Mouse (Mus musculus): ENCODE results near the gene Rin2. TPM values are rescaled to one million over a fixed set of nuclear protein-coding genes. Genes with fewer than 3 reads are reported as not detected.
A peak's percentile ranks its signal among the peaks of the same experiment; 100 is the strongest.

Rin2 gene
- polyA plus RNA-seq, 1 experiment from 2014 or later = 31.3 TPM

- H3K36me3 ChIP-seq = peaks cover 42% of the 10 kb centered on the region
- H3K27ac ChIP-seq = no peak overlapping the region
- H3K4me3 ChIP-seq = no peak overlapping the region
- no peaks in the 10 kb centered on the region for H3K27me3 ChIP-seq
- peaks cover 16% of the 10 kb centered on the region for H3K4me1 ChIP-seq
- no peak overlapping the region for H3K4me2 ChIP-seq (replicated peaks)
- no peak overlapping the region for H3K9ac ChIP-seq
- 83% methylated on average over 3 of the region's 3 CpGs for WGBS
- no peaks in the 10 kb centered on the region for H3K9me3 ChIP-seq
- no peak for ATAC-seq (ENCODE audit: insufficient number of reproducible peaks, insufficient read depth, low FRiP score, low TSS enrichment)
These were observed 202.2 kb downstream of the Rin2 start for GRCm38 (mm10) chr2:145877191-145877590.

- 19% methylated on average over 11 of the region's 11 CpGs for WGBS
- H3K27me3 ChIP-seq = no peaks in the 10 kb centered on the region
- H3K9ac ChIP-seq = no peak overlapping the region
- H3K4me2 ChIP-seq (replicated peaks) = peak overlapping the region; percentile 25
- peaks cover 52% of the 10 kb centered on the region for H3K36me3 ChIP-seq
- H3K4me3 ChIP-seq = no peak overlapping the region
- ATAC-seq (ENCODE audit: insufficient number of reproducible peaks, insufficient read depth, low FRiP score, low TSS enrichment) = peak; percentile 80
- peak overlapping the region; percentile 98 for H3K27ac ChIP-seq
- H3K9me3 ChIP-seq = no peaks in the 10 kb centered on the region
- H3K4me1 ChIP-seq = peaks cover 49% of the 10 kb centered on the region
These were observed 206.1 kb downstream of the Rin2 start for GRCm38 (mm10) chr2:145880887-145881747.

- H3K27ac ChIP-seq = peak overlapping the region; percentile 98
- no peak for ATAC-seq (ENCODE audit: insufficient number of reproducible peaks, insufficient read depth, low FRiP score, low TSS enrichment)
- peak overlapping the region; percentile 25 for H3K4me2 ChIP-seq (replicated peaks)
- H3K36me3 ChIP-seq = peaks cover 44% of the 10 kb centered on the region
- 57% methylated on average over 5 of the region's 5 CpGs for WGBS
- H3K4me1 ChIP-seq = peaks cover 55% of the 10 kb centered on the region
- H3K9ac ChIP-seq = no peak overlapping the region
- no peaks in the 10 kb centered on the region for H3K27me3 ChIP-seq
- no peak overlapping the region for H3K4me3 ChIP-seq
- H3K9me3 ChIP-seq = no peaks in the 10 kb centered on the region
These were observed 206.9 kb downstream of the Rin2 start for GRCm38 (mm10) chr2:145881932-145882331.

GRCm38 (mm10) chr2:145882398-145882797, 207.4 kb downstream of the Rin2 start:
- peaks cover 40% of the 10 kb centered on the region for H3K36me3 ChIP-seq

GRCm38 (mm10) chr2:145884036-145884912, 209.3 kb downstream of the Rin2 start:
- H3K27me3 ChIP-seq = no peaks in the 10 kb centered on the region
- H3K9me3 ChIP-seq = no peaks in the 10 kb centered on the region
- H3K36me3 ChIP-seq = peaks cover 23% of the 10 kb centered on the region
- no peak overlapping the region for H3K4me3 ChIP-seq
- peaks cover 73% of the 10 kb centered on the region for H3K4me1 ChIP-seq
- ATAC-seq (ENCODE audit: insufficient number of reproducible peaks, insufficient read depth, low FRiP score, low TSS enrichment) = no peak
- H3K4me2 ChIP-seq (replicated peaks) = peak overlapping the region; percentile 23; the same call in 1 of the 2 replicates
- H3K9ac ChIP-seq = peak overlapping the region; percentile 32
- H3K27ac ChIP-seq = peak overlapping the region; percentile 94
- WGBS = 14% methylated on average over 17 of the region's 17 CpGs

More at GRCm38 (mm10) chr2:145882398-145882797, 207.4 kb downstream of the Rin2 start:
- H3K27ac ChIP-seq = peak overlapping the region; percentile 98
- no peak for ATAC-seq (ENCODE audit: insufficient number of reproducible peaks, insufficient read depth, low FRiP score, low TSS enrichment)
- WGBS = 20% methylated on average over 2 of the region's 2 CpGs
- H3K4me1 ChIP-seq = peaks cover 58% of the 10 kb centered on the region
- no peak overlapping the region for H3K9ac ChIP-seq
- H3K4me2 ChIP-seq (replicated peaks) = no peak overlapping the region
- no peaks in the 10 kb centered on the region for H3K9me3 ChIP-seq
- H3K27me3 ChIP-seq = no peaks in the 10 kb centered on the region
- no peak overlapping the region for H3K4me3 ChIP-seq

GRCm38 (mm10) chr2:145884913-145885785, 210.1 kb downstream of the Rin2 start:
- H3K9ac ChIP-seq = no peak overlapping the region
- H3K4me1 ChIP-seq = peaks cover 76% of the 10 kb centered on the region
- H3K36me3 ChIP-seq = peaks cover 17% of the 10 kb centered on the region
- H3K9me3 ChIP-seq = no peaks in the 10 kb centered on the region
- peak overlapping the region; percentile 94 for H3K27ac ChIP-seq
- no peak for ATAC-seq (ENCODE audit: insufficient number of reproducible peaks, insufficient read depth, low FRiP score, low TSS enrichment)
- H3K4me3 ChIP-seq = no peak overlapping the region
- H3K27me3 ChIP-seq = no peaks in the 10 kb centered on the region
- 40% methylated on average over 14 of the region's 14 CpGs for WGBS
- 0 out of 2 replicates have a peak overlapping the region, but pooled peaks have one; percentile 3 for H3K4me2 ChIP-seq (replicated peaks)

GRCm38 (mm10) chr2:145887937-145888765, 213.1 kb downstream of the Rin2 start:
- H3K36me3 ChIP-seq = peaks cover 12% of the 10 kb centered on the region
- peak overlapping the region; percentile 91 for H3K27ac ChIP-seq
- no peaks in the 10 kb centered on the region for H3K27me3 ChIP-seq
- no peaks in the 10 kb centered on the region for H3K9me3 ChIP-seq
- 43% methylated on average over 14 of the region's 14 CpGs for WGBS
- H3K4me3 ChIP-seq = no peak overlapping the region
- peak; percentile 74; the same call in 1 of the 2 replicates for ATAC-seq (ENCODE audit: insufficient number of reproducible peaks, insufficient read depth, low FRiP score, low TSS enrichment)
- no peak overlapping the region for H3K4me2 ChIP-seq (replicated peaks)
- H3K4me1 ChIP-seq = peaks cover 52% of the 10 kb centered on the region
- H3K9ac ChIP-seq = no peak overlapping the region

GRCm38 (mm10) chr2:145888766-145889480, 213.9 kb downstream of the Rin2 start:
- Histone ChIP-seq H3K4me3 (no peak overlapping the region), H3K9ac (no peak overlapping the region), H3K36me3 (peaks cover 9% of the 10 kb centered on the region; the same call in 1 of the 2 replicates), H3K4me2 (replicated peaks) (no peak overlapping the region), H3K27me3 (no peaks in the 10 kb centered on the region), H3K27ac (peak overlapping the region; percentile 91), H3K9me3 (no peaks in the 10 kb centered on the region), H3K4me1 (peaks cover 45% of the 10 kb centered on the region)
- WGBS = 33% methylated on average over 6 of the region's 6 CpGs
- ATAC-seq (ENCODE audit: insufficient number of reproducible peaks, insufficient read depth, low FRiP score, low TSS enrichment) = no peak; the same call in 1 of the 2 replicates

- Histone ChIP-seq H3K27ac (no peak overlapping the region), H3K36me3 (peaks cover 5% of the 10 kb centered on the region; the same call in 1 of the 2 replicates), H3K4me2 (replicated peaks) (no peak overlapping the region), H3K9ac (no peak overlapping the region), H3K4me1 (peaks cover 28% of the 10 kb centered on the region), H3K4me3 (no peak overlapping the region), H3K9me3 (no peaks in the 10 kb centered on the region), H3K27me3 (no peaks in the 10 kb centered on the region)
- no peak for ATAC-seq (ENCODE audit: insufficient number of reproducible peaks, insufficient read depth, low FRiP score, low TSS enrichment)
- 84% methylated on average over 2 of the region's 2 CpGs for WGBS
These were observed 215.6 kb downstream of the Rin2 start for GRCm38 (mm10) chr2:145890571-145890970.

GRCm38 (mm10) chr2:145893756-145894155, 218.7 kb downstream of the Rin2 start:
- Histone ChIP-seq H3K9ac (no peak overlapping the region), H3K36me3 (no peaks in the 10 kb centered on the region), H3K4me3 (no peak overlapping the region), H3K27me3 (no peaks in the 10 kb centered on the region), H3K27ac (no peak overlapping the region), H3K4me1 (peaks cover 9% of the 10 kb centered on the region; the same call in 1 of the 2 replicates), H3K4me2 (replicated peaks) (no peak overlapping the region), H3K9me3 (no peaks in the 10 kb centered on the region)
- no peak for ATAC-seq (ENCODE audit: insufficient number of reproducible peaks, insufficient read depth, low FRiP score, low TSS enrichment)
- 97% methylated on average over 6 of the region's 6 CpGs for WGBS
